Mouse (Mus musculus) lung, postnatal 10 days (tissue): ENCODE data around the gene Pttg1ip.

Experiments used
- DNase-seq: peaks from one replicate; pipeline ENCODE4 v3.0.0; 2021

The Pttg1ip gene

DNA sequence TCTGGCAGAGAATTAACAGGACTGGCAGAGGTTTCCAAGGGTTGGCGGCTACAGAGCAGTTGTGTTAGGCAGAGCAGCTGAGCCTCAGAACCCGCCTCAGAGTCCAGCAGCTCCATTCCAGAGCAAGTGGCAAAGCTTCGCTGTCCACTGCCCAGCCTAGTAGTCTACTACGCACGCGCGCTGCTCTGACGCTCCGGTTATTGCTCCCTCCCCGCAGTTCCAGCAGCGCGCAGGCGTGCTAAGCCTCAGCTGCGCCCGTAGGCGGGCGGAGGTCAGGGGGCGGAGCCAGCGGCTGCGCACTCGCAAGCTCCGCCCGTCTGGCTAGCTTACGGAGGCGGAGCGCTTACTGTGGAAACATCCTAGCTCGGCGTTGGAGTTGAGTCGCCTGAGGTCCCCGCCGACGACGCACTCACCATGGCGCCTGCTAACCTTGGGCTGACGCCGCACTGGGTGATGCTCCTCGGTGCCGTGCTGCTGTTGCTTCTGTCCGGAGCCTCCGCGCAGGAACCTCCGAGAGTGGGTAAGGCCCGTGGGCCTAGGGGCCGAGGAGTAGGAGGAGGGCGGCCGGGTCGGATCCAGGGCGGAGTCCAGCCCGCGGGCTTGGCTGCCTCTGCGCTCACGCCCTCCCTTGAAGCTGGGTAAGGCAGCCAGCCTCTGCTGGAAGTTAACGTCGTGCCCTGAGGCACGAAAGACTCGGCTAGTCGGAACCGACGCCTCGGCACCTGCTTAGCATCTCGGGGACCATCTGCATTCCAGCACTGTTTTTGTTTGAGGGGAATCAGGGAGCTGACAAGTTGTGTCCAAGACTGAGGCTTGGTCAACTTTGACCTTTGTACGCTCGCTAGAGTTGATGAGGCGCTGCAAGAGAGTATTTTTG lies at the start of gene Pttg1ip:
Gene Pttg1ip (plus strand): TSS at position 313 of the 877 bp plus-strand sequence.
- DNase-seq: peak; percentile 96

DNA sequence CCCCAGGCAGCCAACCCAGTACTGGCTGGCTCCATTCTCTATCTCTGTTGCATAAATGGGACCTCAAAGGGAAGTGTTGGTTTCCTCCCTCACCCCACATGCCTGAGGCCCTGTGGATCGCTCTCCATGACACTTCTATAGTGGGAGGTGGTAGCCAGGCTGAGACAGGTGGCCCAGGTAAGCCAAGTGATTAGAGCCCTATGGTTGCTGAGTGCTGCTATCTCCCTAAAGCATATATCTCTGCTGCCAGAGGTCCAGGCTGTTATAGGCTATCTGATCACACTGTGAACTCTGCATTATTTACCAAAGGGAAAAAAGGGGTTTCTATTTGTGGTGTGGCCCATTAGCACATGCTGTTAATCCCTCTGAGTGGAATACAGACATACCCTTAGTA lies 49.5 kb upstream of the Pttg1ip start:
- no peak for DNase-seq

DNA sequence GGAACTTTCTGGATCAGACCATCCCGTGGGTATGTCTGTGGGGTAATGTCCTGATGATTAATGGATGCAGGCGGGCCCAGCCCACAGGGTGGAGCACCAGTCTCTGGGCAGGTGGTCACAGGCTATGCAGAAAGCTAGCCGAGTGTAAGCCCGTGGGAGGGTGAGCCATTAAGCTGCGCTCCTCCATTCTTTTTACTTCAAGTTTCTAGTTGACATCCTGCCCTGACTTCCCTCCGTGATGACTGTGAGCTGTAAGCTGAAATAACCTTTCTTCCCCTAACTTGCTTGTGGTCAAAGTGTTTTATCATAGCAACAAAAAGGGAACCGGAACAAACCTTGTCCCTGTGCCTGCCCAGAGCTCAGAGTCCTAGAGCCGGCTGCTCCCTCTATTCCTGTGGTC lies 44.8 kb upstream of the Pttg1ip start:
- DNase-seq: no peak

DNA sequence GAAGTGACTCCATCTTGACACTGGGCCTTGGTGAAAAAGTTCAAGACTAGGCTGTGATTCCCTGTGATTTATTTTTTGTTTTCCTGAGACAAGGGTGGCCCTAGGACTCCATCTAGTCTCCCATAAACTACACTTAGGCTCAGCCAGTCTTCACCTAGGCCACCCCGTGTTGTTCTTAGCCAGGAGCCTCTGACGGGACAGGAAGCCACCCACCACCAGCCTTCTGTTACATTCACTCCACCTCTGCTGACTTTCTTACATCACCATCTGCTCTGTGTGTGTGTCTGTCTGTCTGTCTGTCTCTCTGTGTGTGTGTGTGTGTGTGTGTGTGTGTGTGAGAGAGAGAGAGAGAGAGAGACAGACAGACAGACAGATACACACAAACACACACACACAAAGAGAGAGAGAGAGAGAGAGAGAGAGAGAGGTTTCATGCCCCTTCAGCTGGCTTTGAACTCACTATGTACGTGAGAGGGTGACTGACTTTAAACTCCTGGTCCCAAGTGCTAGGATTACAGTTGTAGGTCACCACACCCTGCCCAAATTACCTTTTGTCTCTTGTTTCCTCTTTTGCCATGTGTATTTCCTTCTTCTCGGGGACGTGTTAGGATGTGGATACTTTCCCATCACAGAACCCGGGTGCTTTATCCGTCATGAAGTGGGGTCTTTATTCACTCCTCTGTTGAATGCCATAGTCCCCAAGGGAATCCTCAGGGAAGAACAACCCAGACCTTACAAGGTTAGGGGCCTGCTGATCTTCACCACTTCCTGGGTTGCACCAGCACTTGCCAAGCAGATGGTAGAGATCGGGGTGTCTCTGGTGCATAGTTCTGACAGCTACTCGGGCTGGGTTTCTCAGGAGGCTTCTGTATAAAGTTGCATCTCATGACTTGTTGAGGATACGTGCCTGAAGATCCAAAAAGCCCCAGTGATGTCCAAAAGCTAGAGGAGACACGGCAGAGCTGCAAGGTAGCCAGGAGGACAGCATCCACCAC lies 44.0 kb upstream of the Pttg1ip start:
- no peak for DNase-seq

DNA sequence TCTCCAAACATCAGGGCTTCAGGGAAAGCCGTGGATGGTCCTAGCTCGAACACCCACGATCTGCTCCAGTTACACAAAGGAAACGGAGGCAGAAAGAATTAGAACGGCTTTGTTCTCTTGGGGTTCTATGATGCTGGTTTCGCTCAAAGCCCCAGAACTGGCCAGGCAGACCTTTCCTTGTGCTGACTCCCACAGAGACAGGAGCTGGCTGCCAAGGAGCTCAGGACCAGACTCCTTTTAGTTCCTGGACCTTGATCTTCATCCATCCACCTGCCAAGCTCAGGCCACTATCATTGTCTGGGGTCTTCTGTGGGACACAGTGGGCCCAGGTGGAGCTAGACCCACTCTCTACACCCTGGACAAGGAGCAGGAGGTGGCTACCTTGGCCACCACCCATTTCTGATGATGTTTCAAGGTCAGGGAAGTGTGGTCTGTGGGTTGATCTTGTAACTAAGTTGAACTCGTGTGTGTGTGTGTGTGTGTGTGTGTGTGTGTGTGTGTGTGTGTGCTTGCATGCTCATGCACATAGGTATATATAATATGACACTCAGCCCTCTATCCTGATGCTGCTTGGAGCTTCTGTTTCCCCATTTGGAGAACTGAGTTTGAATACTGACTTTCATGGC lies 42.1 kb upstream of the Pttg1ip start:
- DNase-seq: no peak

DNA sequence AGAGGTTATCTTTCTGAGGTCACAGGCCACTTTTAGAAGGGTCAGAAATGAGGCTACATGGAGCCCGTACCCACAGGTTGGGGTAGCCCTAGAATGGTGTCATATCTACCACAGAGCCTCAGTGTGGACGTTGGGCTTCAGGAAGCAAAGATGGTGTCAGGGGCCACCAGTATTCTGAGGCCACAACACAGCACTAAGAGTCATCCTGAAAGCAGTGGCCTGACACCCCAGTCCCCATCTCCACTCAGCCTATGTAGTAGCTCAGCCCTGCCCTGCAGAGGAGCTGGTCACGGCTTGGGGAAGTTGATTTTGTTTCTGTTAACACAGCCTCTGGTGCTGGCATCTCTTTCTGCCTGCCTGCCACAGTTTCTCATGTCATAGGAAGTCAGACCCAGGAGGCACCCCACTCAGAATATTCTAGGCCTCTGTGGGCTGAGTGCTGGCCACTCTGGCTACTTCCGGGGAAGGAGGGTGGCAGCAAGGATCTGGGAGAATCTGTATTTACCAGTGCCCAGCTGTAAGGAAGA lies 40.9 kb upstream of the Pttg1ip start:
- DNase-seq: no peak

DNA sequence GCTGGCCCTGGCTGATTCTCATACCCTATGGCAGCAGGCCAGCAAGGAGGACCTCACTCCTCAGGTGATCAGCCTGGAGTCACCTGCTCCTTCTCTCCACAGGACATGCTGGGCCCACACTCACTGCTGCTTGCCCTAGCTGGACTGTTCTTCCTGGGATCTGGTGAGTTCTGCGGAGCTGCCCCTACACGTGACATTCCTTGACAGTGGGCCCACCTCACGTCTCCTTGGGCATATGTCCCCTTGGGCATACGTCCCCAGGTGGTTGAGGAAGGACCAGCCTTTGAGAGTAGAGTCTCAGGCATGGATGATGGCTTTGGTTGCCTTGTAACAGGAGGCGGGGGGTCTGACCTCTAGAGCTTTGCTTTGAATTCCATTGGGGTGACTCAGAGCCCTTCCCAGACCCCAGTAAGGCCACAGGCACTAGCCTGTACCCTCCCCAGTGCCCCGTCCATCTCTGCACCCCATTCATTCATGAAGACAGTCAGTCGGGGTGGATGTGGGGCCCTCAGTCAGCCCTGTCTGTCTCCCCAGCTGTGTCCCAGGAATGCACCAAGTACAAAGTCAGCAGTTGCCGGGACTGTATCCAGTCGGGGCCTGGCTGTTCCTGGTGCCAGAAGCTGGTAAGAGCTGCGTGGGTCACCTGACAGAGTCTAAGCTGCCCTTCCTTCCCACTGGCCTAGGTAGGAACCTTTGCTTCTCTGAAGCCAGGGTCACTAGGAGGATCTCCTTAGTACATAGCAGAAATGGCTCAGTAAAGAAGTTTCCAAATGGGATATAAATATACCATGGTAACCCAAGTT lies 39.5 kb upstream of the Pttg1ip start:
- no peak for DNase-seq

DNA sequence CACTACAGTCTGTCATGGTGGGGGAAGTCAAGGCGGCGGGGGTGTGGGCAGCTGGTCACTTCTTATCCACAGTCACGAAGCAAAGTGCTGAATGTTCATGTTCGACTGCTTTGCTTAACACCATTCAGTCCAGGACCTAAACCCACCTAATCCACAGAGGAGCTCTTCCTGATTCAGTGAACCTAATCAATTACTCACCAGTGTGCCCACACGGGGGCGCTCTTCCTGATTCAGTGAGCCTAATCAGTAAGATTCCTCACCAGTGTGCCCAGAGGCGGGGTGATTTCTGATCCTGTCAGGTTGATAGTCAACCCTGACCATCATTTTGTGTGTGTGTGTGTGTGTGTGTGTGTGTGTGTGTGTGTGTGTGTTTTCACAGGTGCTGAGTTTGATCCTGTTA lies 38.3 kb upstream of the Pttg1ip start:
- DNase-seq: peak; percentile 27

DNA sequence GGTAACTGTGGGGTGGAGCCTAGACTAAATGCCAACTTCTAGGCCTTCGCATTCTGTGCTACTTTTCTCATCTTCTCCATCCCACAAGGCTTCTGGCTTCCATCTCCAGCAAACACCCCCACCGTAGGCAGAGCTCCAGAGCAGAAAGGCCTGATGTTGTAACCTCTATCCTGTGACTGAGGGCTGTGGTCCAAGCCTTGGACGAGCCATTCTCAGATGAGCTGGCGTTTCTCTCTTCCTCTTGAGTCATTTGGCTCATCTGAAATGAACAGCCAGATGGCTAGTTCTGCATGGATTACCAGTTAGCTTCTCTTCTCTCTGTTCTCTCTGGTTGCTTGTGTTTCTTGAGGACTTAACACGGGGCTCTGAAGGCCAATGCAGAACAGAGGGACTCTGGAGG lies 36.6 kb upstream of the Pttg1ip start:
- peak; percentile 81 for DNase-seq

DNA sequence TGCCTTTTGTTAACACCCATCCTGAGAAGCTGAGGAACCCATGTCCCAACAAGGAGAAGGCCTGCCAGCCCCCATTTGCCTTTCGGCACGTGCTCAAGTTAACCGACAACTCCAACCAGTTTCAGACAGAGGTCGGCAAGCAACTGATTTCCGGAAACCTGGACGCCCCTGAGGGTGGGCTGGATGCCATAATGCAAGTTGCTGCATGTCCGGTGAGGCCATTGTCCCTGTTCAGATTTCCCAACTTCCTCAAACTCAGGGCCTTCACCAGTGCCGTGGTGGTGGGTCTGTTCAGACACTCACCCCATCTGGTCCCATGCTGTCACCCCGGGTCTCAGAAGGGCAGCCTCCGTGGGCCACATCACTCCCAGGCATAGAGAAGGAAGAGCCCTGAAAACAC lies 32.9 kb upstream of the Pttg1ip start:
- no peak for DNase-seq

DNA sequence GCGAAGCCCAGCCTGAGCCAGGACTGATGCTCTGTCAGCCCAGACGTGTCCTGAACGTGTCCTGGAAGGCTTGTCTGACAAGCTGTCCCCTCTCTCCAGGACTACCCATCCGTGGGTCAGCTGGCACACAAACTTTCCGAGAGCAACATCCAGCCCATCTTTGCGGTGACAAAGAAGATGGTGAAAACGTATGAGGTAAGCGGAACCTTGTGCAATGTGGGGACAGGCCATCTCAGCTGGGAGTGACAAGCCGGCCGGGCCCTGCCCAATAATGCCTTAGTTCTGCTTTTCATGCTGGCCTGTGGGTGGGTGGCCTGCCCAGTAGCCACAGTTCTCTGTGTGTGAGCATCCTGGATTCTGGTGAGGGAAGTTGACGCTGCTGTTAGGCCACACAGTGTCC lies 30.6 kb upstream of the Pttg1ip start:
- DNase-seq: peak; percentile 56

DNA sequence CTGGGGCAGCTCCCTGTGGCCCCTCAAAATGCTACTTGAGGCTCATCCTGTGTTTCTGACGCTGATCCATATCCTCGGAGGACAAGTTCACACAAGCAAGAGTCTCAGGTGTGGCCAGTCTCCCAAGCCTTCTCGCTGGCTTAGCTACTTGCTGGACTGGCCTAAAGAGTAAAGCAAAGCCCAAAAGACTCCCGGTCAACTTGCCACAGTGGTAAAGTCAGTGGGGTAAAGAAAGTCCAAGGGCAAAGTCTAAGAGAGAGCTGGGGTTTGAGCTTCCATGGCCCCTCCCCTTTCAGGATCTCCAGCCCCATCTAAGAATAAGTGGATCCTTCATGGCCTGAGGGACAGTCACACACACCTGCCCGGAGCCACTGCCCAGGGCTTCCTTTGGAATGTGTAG lies 29.4 kb upstream of the Pttg1ip start:
- no peak for DNase-seq

DNA sequence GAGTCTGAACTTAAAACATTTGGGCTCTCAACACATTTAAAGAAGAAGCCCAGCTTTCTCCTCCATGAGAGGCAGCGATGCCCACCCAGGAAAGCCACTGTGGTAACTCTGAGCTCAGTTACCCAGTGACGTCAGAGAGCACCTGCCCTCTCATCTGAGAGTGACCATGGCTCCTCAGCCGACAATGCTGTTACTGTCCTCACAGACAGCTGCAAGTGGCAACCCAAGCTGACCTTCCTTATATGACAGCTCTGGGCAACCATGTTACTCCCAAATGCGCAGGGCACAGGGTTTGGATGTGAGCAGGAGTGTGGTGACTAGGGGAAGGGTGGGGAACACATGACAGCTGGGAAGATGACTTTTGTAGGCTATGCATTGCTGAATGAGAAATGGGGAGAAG lies 28.2 kb upstream of the Pttg1ip start:
- DNase-seq: no peak

DNA sequence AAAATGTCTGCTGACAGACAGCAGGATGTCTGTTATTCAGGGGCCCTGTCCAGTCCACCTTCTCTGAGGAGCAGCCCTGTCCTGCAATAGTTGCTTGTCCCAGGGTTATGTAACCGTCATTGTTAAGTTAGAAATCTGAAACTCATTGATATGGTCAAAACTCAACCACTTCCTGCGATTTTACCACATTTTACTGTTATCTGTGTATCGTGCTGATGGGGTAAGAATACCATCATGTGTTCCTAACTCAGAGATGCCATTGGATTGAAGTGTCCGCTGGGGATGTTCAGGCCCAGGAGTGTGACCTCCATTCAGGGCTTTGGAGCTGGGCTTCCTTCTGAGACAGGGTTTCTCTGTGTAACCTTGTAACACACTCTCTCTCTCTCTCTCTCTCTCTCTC lies 26.6 kb upstream of the Pttg1ip start:
- no peak for DNase-seq

DNA sequence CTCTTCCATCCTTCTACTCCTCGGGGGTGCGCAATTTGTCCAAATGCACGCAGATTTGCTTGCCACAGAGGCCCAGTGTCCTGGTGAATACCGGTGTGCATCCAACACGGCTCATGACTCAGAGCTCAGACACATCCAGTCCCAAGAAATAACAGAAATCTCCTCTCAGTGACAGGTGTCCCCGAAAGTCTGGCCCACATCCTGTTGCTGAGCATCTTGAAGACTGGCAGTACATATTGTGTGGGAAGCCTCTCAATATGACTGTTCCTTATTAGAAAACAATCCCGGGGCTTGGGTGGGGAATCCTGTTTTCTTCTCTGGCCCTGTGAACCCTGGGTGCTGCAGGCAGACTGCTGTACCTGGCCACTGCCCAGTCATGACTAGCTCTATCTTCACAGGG lies 24.9 kb upstream of the Pttg1ip start:
- DNase-seq: no peak

DNA sequence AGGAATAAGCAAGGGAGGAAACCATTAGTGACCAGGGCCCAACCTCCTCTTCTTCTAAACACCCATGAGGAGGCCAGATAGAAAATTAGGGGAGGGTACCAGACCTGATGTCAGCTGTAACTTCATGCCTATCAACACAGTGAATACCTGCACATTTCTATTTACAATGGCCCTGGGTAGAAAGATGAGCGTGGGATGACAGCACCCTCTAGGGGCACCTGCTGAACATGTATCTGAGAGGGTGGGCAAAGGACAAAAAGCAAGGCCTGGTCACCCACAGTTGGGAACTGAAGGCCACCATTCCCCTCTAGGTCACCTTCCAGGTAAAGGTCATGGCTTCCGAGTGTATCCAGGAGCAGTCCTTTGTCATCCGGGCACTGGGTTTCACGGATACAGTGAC lies 23.9 kb upstream of the Pttg1ip start:
- no peak for DNase-seq

DNA sequence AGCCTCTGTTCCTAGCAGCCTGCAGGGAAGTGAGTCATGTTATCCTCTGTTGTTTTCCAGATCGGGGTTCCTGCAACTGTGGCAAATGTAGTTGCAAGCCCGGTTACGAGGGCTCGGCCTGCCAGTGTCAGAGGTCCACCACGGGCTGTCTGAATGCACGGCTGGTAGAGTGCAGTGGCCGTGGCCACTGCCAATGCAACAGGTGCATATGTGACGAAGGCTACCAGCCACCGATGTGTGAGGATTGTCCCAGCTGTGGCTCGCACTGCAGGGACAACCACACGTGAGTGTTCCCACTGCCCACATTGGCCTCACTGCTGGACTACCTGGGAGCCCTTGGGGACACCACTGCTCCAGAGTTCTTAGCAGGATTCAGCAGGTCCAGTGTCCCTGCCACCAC lies 21.4 kb upstream of the Pttg1ip start:
- DNase-seq: no peak

DNA sequence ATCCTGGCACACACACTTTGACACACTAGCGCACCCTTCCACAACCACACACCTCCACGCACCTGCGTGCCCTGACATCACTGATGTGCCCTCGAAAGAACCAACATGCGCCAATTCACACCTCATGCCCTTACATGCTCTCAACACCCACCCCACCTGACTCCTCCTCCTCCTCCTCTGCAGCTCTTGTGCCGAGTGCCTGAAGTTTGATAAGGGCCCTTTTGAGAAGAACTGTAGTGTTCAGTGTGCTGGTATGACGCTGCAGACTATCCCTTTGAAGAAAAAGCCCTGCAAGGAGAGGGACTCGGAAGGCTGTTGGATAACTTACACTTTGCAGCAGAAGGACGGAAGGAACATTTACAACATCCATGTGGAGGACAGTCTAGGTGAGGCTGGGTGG lies 20.7 kb upstream of the Pttg1ip start:
- DNase-seq: no peak

DNA sequence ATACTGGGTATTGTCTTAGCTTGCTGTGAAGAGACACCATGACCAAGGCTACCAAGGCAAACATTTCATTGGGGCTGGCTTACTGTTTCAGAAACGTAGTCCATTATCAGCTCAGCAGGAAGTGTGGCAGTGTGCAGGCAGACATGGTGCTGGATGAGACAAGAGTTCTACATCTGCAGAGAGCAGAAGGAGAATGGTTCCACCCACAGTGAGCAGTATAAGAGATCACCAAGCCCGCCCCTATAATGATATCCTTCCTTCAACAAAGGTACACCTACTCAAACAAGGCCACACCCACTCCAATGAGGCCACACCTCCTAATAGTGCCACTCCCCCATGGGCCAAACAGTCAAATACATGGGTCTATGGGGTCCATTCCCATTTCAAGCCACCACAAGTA lies 20.0 kb upstream of the Pttg1ip start:
- DNase-seq: no peak

DNA sequence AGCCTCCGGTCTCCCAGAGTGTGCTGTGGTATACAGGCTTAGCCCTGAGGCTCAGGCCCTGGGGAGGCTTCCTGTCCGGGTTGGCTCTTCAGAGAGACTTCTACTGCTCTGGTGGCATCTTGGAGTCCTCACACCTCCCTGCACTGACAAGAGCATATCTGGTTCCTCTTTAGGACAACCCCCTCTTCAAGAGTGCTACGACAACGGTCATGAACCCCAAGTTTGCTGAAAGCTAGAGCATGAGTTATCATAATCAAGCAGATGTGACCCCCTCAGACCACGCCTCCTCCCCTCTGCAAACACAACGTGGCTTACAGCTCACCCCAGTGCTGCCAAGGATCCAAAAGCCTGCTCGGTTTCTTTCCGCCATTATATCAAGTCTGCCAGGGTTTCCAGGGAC lies 16.5 kb upstream of the Pttg1ip start:
- no peak for DNase-seq

DNA sequence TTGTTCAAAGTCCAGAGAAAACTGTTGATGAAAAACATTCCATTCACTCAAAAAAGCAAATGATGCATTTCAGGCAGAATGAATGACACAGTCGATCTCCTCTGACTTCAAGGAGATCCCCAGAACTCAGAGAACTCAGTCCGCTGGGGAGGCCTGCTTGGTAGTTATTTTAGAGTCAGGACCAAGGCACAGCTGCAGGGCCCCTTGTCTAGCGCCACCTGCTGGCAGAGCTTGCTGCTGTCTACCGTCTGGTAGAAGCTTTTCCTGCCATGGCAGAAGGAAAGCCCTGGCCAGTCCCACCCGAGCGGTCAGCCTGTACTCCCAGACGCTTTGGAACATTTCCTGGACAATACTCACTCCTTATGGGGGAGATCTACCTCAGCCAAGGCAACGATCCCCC lies 14.9 kb upstream of the Pttg1ip start:
- peak; percentile 92 for DNase-seq

DNA sequence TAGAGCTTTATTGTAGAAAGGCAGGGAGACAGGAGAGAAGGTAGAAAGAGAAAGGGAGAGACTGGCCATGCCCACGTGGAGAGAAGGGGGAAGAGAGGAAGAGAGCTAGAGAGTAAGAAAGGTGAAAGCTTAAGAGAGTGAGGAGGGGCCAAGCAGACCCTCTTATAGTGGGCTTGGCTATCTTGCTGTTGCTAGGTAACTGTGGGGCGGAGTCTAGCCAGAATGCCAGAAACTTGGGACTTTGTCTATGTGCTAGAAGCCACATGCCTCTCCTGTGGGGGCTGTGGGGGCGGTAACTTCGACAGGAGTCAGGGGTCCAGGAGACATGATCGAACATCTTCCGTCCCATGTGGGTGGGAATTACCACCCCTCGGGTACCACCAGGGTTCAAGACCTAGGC lies 12.0 kb upstream of the Pttg1ip start:
- no peak for DNase-seq
